Mouse (Mus musculus): ENCODE measurements around the gene Gab2. TPM values are rescaled to one million over a fixed set of nuclear protein-coding genes. Genes with fewer than 3 reads are reported as not detected.

Gene Gab2
- polyA plus RNA-seq, 1 experiment = 1.8 TPM

DNA sequence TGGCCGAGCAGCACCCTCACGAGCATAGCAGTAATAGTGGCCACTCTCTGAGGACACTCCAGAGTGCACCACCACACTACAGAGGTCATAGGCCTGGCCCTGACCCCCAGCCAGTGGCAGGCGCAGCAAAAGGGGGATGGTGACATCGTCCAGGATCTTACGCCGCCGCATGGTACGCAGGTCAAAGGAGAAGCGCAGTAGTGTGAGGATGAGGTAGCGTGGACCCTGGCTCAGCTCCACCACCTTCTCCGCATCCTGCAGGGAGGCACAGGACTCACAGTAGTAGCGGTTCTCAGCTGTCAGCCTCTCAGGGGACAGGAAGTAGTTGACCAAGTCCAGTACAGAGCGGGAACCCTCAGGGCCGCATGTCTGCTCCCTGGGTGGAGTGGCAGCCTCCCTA lies 230.2 kb downstream of the Gab2 start:
- H3K79me2 ChIP-seq (ENCODE audit: control insufficient read depth, insufficient read depth) = no peaks in the 10 kb centered on the region
- H3K36me3 ChIP-seq (ENCODE audit: control insufficient read depth, insufficient read depth) = no peaks in the 10 kb centered on the region
- no peaks in the 10 kb centered on the region for H3K79me3 ChIP-seq (ENCODE audit: low read depth)
- H3K4me3 ChIP-seq (ENCODE audit: insufficient read depth, poor library complexity, severe bottlenecking) = no peak overlapping the region
- H3ac ChIP-seq (ENCODE audit: control insufficient read depth, insufficient read length, low read depth) = no peak overlapping the region
- no peaks in the 10 kb centered on the region for H3K27me3 ChIP-seq (ENCODE audit: control insufficient read depth, insufficient read depth, insufficient read length)
- TF ChIP-seq USF1 (IDR thresholded peaks at IDR 0.05; ENCODE audit: low read depth) (no peak), MAX (IDR thresholded peaks at IDR 0.05) (no peak), CTCF (IDR thresholded peaks at IDR 0.05; ENCODE audit: control insufficient read depth, insufficient read depth, insufficient read length) (no peak), MYOD1 (IDR thresholded peaks at IDR 0.05; ENCODE audit: control insufficient read depth, insufficient read length, low read depth) (no peak), MYOG (IDR thresholded peaks at IDR 0.05; ENCODE audit: control insufficient read depth, extremely low read depth, insufficient read length) (no peak), FOSL1 (IDR thresholded peaks at IDR 0.05; ENCODE audit: insufficient read depth, low read length, poor library complexity, severe bottlenecking) (no peak), CEBPB (IDR thresholded peaks at IDR 0.05; ENCODE audit: low read depth) (no peak)

DNA sequence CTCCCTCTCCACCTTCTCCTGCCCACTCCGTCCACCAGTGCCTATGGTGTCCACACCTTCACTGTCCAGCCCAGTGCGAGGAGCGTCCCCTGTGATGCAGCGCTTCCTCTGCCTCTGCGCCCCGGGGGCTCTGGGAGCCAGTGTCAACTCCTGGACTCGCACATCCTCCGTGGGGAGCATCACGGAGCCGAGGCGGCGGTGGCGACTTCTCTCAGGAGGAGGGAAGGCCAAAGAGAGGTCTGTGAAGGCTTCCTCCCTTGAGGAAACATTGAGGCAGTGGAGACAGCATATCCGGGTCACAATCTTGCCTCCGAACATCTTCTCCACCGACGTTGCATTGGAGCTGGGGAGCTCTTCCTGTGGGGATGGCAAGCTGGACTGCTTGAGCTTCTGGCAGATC lies 230.8 kb downstream of the Gab2 start:
- Histone ChIP-seq H3K27me3 (ENCODE audit: control insufficient read depth, insufficient read depth, insufficient read length) (no peaks in the 10 kb centered on the region), H3K79me3 (ENCODE audit: low read depth) (no peaks in the 10 kb centered on the region), H3ac (ENCODE audit: control insufficient read depth, insufficient read length, low read depth) (no peak overlapping the region), H3K4me3 (ENCODE audit: insufficient read depth, poor library complexity, severe bottlenecking) (no peak overlapping the region), H3K36me3 (ENCODE audit: control insufficient read depth, insufficient read depth) (no peaks in the 10 kb centered on the region), H3K79me2 (ENCODE audit: control insufficient read depth, insufficient read depth) (no peaks in the 10 kb centered on the region)
- TF ChIP-seq MYOG (IDR thresholded peaks at IDR 0.05; ENCODE audit: control insufficient read depth, extremely low read depth, insufficient read length) = no peak
- TF ChIP-seq CTCF (IDR thresholded peaks at IDR 0.05; ENCODE audit: control insufficient read depth, insufficient read depth, insufficient read length) = no peak
- TF ChIP-seq MYOD1 (IDR thresholded peaks at IDR 0.05; ENCODE audit: control insufficient read depth, insufficient read length, low read depth) = no peak
- TF ChIP-seq USF1 (IDR thresholded peaks at IDR 0.05; ENCODE audit: low read depth) = no peak
- no peak for TF ChIP-seq FOSL1 (IDR thresholded peaks at IDR 0.05; ENCODE audit: insufficient read depth, low read length, poor library complexity, severe bottlenecking)
- TF ChIP-seq MAX (IDR thresholded peaks at IDR 0.05) = no peak
- TF ChIP-seq CEBPB (IDR thresholded peaks at IDR 0.05; ENCODE audit: low read depth) = no peak

DNA sequence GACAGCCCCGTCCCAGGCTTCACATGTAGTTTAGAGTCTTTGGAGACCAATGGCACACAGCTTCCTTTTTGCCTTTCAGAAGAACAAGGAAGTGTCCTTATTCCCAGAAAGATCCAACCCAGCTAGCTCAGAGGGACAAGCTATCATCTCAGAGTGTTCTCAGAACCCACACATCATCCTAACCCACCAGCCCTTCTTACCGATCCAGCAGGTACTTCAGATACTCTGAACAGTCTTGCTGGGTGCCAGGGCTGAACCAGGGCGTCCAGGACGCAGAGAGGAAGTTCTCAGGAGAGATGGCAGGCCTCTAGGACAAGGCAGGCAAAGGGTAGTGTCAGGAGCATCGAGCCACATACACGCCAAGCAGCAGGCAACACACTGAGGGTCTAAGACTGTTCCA lies 231.5 kb downstream of the Gab2 start:
- Histone ChIP-seq H3K36me3 (ENCODE audit: control insufficient read depth, insufficient read depth) (no peaks in the 10 kb centered on the region), H3K27me3 (ENCODE audit: control insufficient read depth, insufficient read depth, insufficient read length) (no peaks in the 10 kb centered on the region), H3K4me3 (ENCODE audit: insufficient read depth, poor library complexity, severe bottlenecking) (no peak overlapping the region), H3K79me3 (ENCODE audit: low read depth) (no peaks in the 10 kb centered on the region), H3ac (ENCODE audit: control insufficient read depth, insufficient read length, low read depth) (no peak overlapping the region), H3K79me2 (ENCODE audit: control insufficient read depth, insufficient read depth) (no peaks in the 10 kb centered on the region)
- TF ChIP-seq MAX (IDR thresholded peaks at IDR 0.05) (no peak), CTCF (IDR thresholded peaks at IDR 0.05; ENCODE audit: control insufficient read depth, insufficient read depth, insufficient read length) (no peak)

DNA sequence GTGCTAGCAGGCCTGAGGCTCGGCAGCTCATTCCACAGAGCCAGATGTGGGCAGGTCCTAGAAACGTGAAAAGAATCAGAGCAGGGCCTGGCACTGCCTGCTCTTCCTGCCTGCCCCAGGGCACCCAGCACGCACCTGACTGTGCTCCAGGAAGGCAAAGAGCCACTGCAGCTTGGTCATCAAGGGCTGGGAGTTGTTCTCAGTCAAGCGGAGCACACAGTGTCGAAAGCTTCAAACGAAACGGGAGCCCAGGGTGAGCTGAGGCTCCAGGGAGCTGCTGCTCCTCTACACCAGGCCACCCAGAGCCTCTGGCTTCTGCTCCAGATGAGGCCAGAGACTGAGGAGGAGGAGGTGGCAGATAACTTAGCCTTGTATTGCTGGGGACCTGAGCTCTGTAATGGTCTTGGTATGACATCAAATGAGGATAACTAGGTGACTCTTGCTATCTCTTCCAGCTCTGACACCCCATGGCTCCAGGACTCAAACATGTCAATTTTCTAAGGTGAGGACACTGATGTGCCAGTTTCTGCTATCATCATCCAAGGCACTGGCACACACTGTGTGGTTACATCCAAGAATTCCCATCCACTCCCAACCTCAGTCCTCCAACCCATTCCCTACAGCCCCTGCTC lies 232.1 kb downstream of the Gab2 start:
- Histone ChIP-seq H3ac (ENCODE audit: control insufficient read depth, insufficient read length, low read depth) (no peak overlapping the region), H3K79me2 (ENCODE audit: control insufficient read depth, insufficient read depth) (no peaks in the 10 kb centered on the region), H3K79me3 (ENCODE audit: low read depth) (no peaks in the 10 kb centered on the region), H3K27me3 (ENCODE audit: control insufficient read depth, insufficient read depth, insufficient read length) (no peaks in the 10 kb centered on the region), H3K4me3 (ENCODE audit: insufficient read depth, poor library complexity, severe bottlenecking) (no peak overlapping the region), H3K36me3 (ENCODE audit: control insufficient read depth, insufficient read depth) (no peaks in the 10 kb centered on the region)
- TF ChIP-seq MAX (IDR thresholded peaks at IDR 0.05) (no peak), CTCF (IDR thresholded peaks at IDR 0.05; ENCODE audit: control insufficient read depth, insufficient read depth, insufficient read length) (no peak), MYOG (IDR thresholded peaks at IDR 0.05; ENCODE audit: control insufficient read depth, extremely low read depth, insufficient read length) (no peak), USF1 (IDR thresholded peaks at IDR 0.05; ENCODE audit: low read depth) (no peak), MYOD1 (IDR thresholded peaks at IDR 0.05; ENCODE audit: control insufficient read depth, insufficient read length, low read depth) (no peak), FOSL1 (IDR thresholded peaks at IDR 0.05; ENCODE audit: insufficient read depth, low read length, poor library complexity, severe bottlenecking) (no peak), CEBPB (IDR thresholded peaks at IDR 0.05; ENCODE audit: low read depth) (no peak)

DNA sequence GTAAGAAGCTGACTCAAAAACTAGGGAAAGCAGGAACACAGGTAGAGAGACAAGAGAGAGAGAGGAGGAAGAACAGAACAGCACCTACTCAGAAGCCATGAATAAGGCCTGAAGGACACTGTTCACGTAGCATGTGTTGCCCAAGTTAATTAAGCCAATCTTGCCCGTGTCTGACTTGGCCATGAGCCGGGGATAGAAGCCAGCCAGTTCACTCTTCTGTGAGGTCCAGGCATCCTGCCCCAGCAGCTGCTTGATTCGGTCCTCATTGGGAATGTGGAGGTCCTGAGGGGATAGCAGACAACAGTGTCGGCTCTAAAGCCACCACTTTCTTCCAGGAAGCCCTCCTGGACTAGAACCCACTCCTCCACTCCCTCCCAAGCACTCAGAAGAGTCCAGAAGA lies 233.3 kb downstream of the Gab2 start:
- Histone ChIP-seq H3K79me3 (ENCODE audit: low read depth) (no peaks in the 10 kb centered on the region), H3ac (ENCODE audit: control insufficient read depth, insufficient read length, low read depth) (no peak overlapping the region), H3K79me2 (ENCODE audit: control insufficient read depth, insufficient read depth) (no peaks in the 10 kb centered on the region), H3K4me3 (ENCODE audit: insufficient read depth, poor library complexity, severe bottlenecking) (no peak overlapping the region), H3K27me3 (ENCODE audit: control insufficient read depth, insufficient read depth, insufficient read length) (no peaks in the 10 kb centered on the region), H3K36me3 (ENCODE audit: control insufficient read depth, insufficient read depth) (no peaks in the 10 kb centered on the region)
- TF ChIP-seq CTCF (IDR thresholded peaks at IDR 0.05; ENCODE audit: control insufficient read depth, insufficient read depth, insufficient read length) (no peak), MAX (IDR thresholded peaks at IDR 0.05) (no peak), MYOD1 (IDR thresholded peaks at IDR 0.05; ENCODE audit: control insufficient read depth, insufficient read length, low read depth) (no peak), FOSL1 (IDR thresholded peaks at IDR 0.05; ENCODE audit: insufficient read depth, low read length, poor library complexity, severe bottlenecking) (no peak), CEBPB (IDR thresholded peaks at IDR 0.05; ENCODE audit: low read depth) (no peak), USF1 (IDR thresholded peaks at IDR 0.05; ENCODE audit: low read depth) (no peak), MYOG (IDR thresholded peaks at IDR 0.05; ENCODE audit: control insufficient read depth, extremely low read depth, insufficient read length) (no peak)

GRCm38 (mm10) chr7:97315656-97316055 lies 234.3 kb downstream of the Gab2 start:
- no peaks in the 10 kb centered on the region for H3K27me3 ChIP-seq (ENCODE audit: control insufficient read depth, insufficient read depth, insufficient read length)
- no peaks in the 10 kb centered on the region for H3K79me2 ChIP-seq (ENCODE audit: control insufficient read depth, insufficient read depth)
- no peak overlapping the region for H3ac ChIP-seq (ENCODE audit: control insufficient read depth, insufficient read length, low read depth)
- H3K79me3 ChIP-seq (ENCODE audit: low read depth) = no peaks in the 10 kb centered on the region
- no peak overlapping the region for H3K4me3 ChIP-seq (ENCODE audit: insufficient read depth, poor library complexity, severe bottlenecking)
- no peaks in the 10 kb centered on the region for H3K36me3 ChIP-seq (ENCODE audit: control insufficient read depth, insufficient read depth)
- TF ChIP-seq FOSL1 (IDR thresholded peaks at IDR 0.05; ENCODE audit: insufficient read depth, low read length, poor library complexity, severe bottlenecking) (no peak), CTCF (IDR thresholded peaks at IDR 0.05; ENCODE audit: control insufficient read depth, insufficient read depth, insufficient read length) (no peak), MAX (IDR thresholded peaks at IDR 0.05) (no peak), MYOG (IDR thresholded peaks at IDR 0.05; ENCODE audit: control insufficient read depth, extremely low read depth, insufficient read length) (no peak), MYOD1 (IDR thresholded peaks at IDR 0.05; ENCODE audit: control insufficient read depth, insufficient read length, low read depth) (no peak), USF1 (IDR thresholded peaks at IDR 0.05; ENCODE audit: low read depth) (no peak), CEBPB (IDR thresholded peaks at IDR 0.05; ENCODE audit: low read depth) (no peak)

Data from C2C12 (cell line).